Mouse (Mus musculus): ENCODE data around the gene Gm20388. TPM values are rescaled to one million over a fixed set of nuclear protein-coding genes. Genes with fewer than 3 reads are reported as not detected.
"Not testable (repeated sequence)": the region's sequence is repeated elsewhere in the genome, so short reads cannot be mapped to it uniquely, and the experiment has no call there.

The Gm20388 gene
- total and polyA plus RNA-seq, 2 experiments from 2014 or later, result 17.3 TPM; not detected in 1

GRCm38 (mm10) chr8:123431616-123432365, 3521.2 kb downstream of the Gm20388 start:
- TF ChIP-seq EP300 (IDR thresholded peaks at IDR 0.05; ENCODE audit: low read depth), result no peak
- no peak for TF ChIP-seq CTCF (IDR thresholded peaks at IDR 0.05; ENCODE audit: low read depth)
- 97% methylated on average over 25 of the region's 25 CpGs for WGBS

GRCm38 (mm10) chr8:123432381-123432780, 3521.7 kb downstream of the Gm20388 start:
- H3K9me3 ChIP-seq (replicated peaks; ENCODE audit: control insufficient read depth, low read length), result peaks cover 34% of the 10 kb centered on the region
- H3K27ac ChIP-seq (ENCODE audit: low read depth), result no peak overlapping the region
- H3K4me3 ChIP-seq (ENCODE audit: low read depth, low read length), result no peak overlapping the region
- ATAC-seq (ENCODE audit: insufficient read depth, low read depth), result no peak
- H3K27me3 ChIP-seq (ENCODE audit: control insufficient read depth, insufficient read depth, low read length), result no peaks in the 10 kb centered on the region
- no peak for TF ChIP-seq CTCF (IDR thresholded peaks at IDR 0.05; ENCODE audit: low read depth)
- TF ChIP-seq EP300 (IDR thresholded peaks at IDR 0.05; ENCODE audit: low read depth), result no peak
- H3K9ac ChIP-seq (replicated peaks; ENCODE audit: low read depth, low read length), result no peak overlapping the region
- 92% methylated on average over 16 of the region's 16 CpGs for WGBS
- no peaks in the 10 kb centered on the region for H3K36me3 ChIP-seq (replicated peaks; ENCODE audit: control insufficient read depth, insufficient read depth, low read length)
- no peak for DNase-seq (ENCODE audit: low spot score)
- H3K4me2 ChIP-seq (ENCODE audit: low read depth, low read length), result no peak overlapping the region
- no peaks in the 10 kb centered on the region for H3K4me1 ChIP-seq (ENCODE audit: control insufficient read depth, insufficient read depth)

More at GRCm38 (mm10) chr8:123431616-123432365, 3521.2 kb downstream of the Gm20388 start:
- Histone ChIP-seq H3K4me2 (ENCODE audit: low read depth, low read length) (no peak overlapping the region), H3K36me3 (replicated peaks; ENCODE audit: control insufficient read depth, insufficient read depth, low read length) (no peaks in the 10 kb centered on the region), H3K4me1 (ENCODE audit: control insufficient read depth, insufficient read depth) (no peaks in the 10 kb centered on the region), H3K27ac (ENCODE audit: low read depth) (no peak overlapping the region), H3K9me3 (replicated peaks; ENCODE audit: control insufficient read depth, low read length) (peaks cover 40% of the 10 kb centered on the region), H3K27me3 (ENCODE audit: control insufficient read depth, insufficient read depth, low read length) (no peaks in the 10 kb centered on the region), H3K4me3 (ENCODE audit: low read depth, low read length) (no peak overlapping the region), H3K9ac (replicated peaks; ENCODE audit: low read depth, low read length) (no peak overlapping the region)
- no peak for DNase-seq (ENCODE audit: low spot score)
- ATAC-seq (ENCODE audit: insufficient read depth, low read depth), result no peak

GRCm38 (mm10) chr8:123433241-123433974, 3522.8 kb downstream of the Gm20388 start:
- H3K27me3 ChIP-seq (ENCODE audit: control insufficient read depth, insufficient read depth, low read length); H3K27ac ChIP-seq (ENCODE audit: low read depth); ATAC-seq (ENCODE audit: insufficient read depth, low read depth); H3K4me3 ChIP-seq (ENCODE audit: low read depth, low read length); H3K36me3 ChIP-seq (replicated peaks; ENCODE audit: control insufficient read depth, insufficient read depth, low read length); H3K9ac ChIP-seq (replicated peaks; ENCODE audit: low read depth, low read length); DNase-seq (ENCODE audit: low spot score); H3K4me1 ChIP-seq (ENCODE audit: control insufficient read depth, insufficient read depth); H3K4me2 ChIP-seq (ENCODE audit: low read depth, low read length): not testable (repeated sequence)
- 96% methylated on average over 42 of the region's 47 CpGs for WGBS
- peaks cover 24% of the 10 kb centered on the region for H3K9me3 ChIP-seq (replicated peaks; ENCODE audit: control insufficient read depth, low read length)

- ATAC-seq (ENCODE audit: insufficient read depth, low read depth), result no peak
- no peak overlapping the region for H3K4me2 ChIP-seq (ENCODE audit: low read depth, low read length)
- no peak overlapping the region for H3K27ac ChIP-seq (ENCODE audit: low read depth)
- no peak overlapping the region for H3K4me3 ChIP-seq (ENCODE audit: low read depth, low read length)
- TF ChIP-seq CTCF (IDR thresholded peaks at IDR 0.05; ENCODE audit: low read depth), result no peak
- no peak for TF ChIP-seq EP300 (IDR thresholded peaks at IDR 0.05; ENCODE audit: low read depth)
- H3K36me3 ChIP-seq (replicated peaks; ENCODE audit: control insufficient read depth, insufficient read depth, low read length), result no peaks in the 10 kb centered on the region
- WGBS, result 82% methylated on average over 2 of the region's 2 CpGs
- H3K27me3 ChIP-seq (ENCODE audit: control insufficient read depth, insufficient read depth, low read length), result no peaks in the 10 kb centered on the region
- H3K4me1 ChIP-seq (ENCODE audit: control insufficient read depth, insufficient read depth), result peaks cover 13% of the 10 kb centered on the region; the same call in 1 of the 2 replicates
- no peak for DNase-seq (ENCODE audit: low spot score)
- no peaks in the 10 kb centered on the region for H3K9me3 ChIP-seq (replicated peaks; ENCODE audit: control insufficient read depth, low read length)
- no peak overlapping the region for H3K9ac ChIP-seq (replicated peaks; ENCODE audit: low read depth, low read length)
These were observed 3531.1 kb downstream of the Gm20388 start for GRCm38 (mm10) chr8:123441788-123442187.

- Histone ChIP-seq H3K4me2 (ENCODE audit: low read depth, low read length) (peak overlapping the region; percentile 62), H3K4me1 (ENCODE audit: control insufficient read depth, insufficient read depth) (peaks cover 19% of the 10 kb centered on the region), H3K27me3 (ENCODE audit: control insufficient read depth, insufficient read depth, low read length) (no peaks in the 10 kb centered on the region), H3K27ac (ENCODE audit: low read depth) (no peak overlapping the region), H3K4me3 (ENCODE audit: low read depth, low read length) (no peak overlapping the region), H3K9me3 (replicated peaks; ENCODE audit: control insufficient read depth, low read length) (no peaks in the 10 kb centered on the region), H3K36me3 (replicated peaks; ENCODE audit: control insufficient read depth, insufficient read depth, low read length) (no peaks in the 10 kb centered on the region), H3K9ac (replicated peaks; ENCODE audit: low read depth, low read length) (no peak overlapping the region)
- ATAC-seq (ENCODE audit: insufficient read depth, low read depth) (no peak), DNase-seq (ENCODE audit: low spot score) (no peak)
- WGBS, result 83% methylated on average over 5 of the region's 5 CpGs
- TF ChIP-seq CTCF (IDR thresholded peaks at IDR 0.05; ENCODE audit: low read depth) (no peak), EP300 (IDR thresholded peaks at IDR 0.05; ENCODE audit: low read depth) (no peak)
These were observed 3531.7 kb downstream of the Gm20388 start for GRCm38 (mm10) chr8:123442351-123442750.
